Mouse (Mus musculus) C2C12 (cell line): ENCODE measurements around the gene Sdccag8. TPM values are rescaled to one million over a fixed set of nuclear protein-coding genes. Genes with fewer than 3 reads are reported as not detected.

ENCODE experiments used
- H3K27me3 ChIP-seq: one replicate; pipeline ENCODE4 v1.6.1; 2011; ENCODE audit not compliant: control insufficient read depth, insufficient read depth, insufficient read length
- H3K36me3 ChIP-seq: one replicate; pipeline ENCODE4 v1.6.1; 2011; ENCODE audit not compliant: control insufficient read depth, insufficient read depth
- H3K4me3 ChIP-seq: one replicate; pipeline ENCODE4 v1.5.1; 2011; ENCODE audit warnings: mild to moderate bottlenecking, control low read depth; ENCODE audit not compliant: poor library complexity, insufficient read depth, severe bottlenecking
- H3K79me2 ChIP-seq: one replicate; pipeline ENCODE4 v1.6.1; 2011; ENCODE audit not compliant: control insufficient read depth, insufficient read depth
- H3K79me3 ChIP-seq: one replicate; pipeline ENCODE4 v1.6.1; 2011; ENCODE audit warnings: low read depth, control low read depth
- H3ac ChIP-seq: one replicate; pipeline ENCODE3; 2011; ENCODE audit warnings: low read depth; ENCODE audit not compliant: control insufficient read depth, insufficient read length
- CEBPB ChIP-seq: IDR thresholded peaks from one replicate; pipeline ENCODE4 v1.6.1; 2011; ENCODE audit warnings: low read depth, mild to moderate bottlenecking, control low read depth, moderate library complexity
- CTCF ChIP-seq: IDR thresholded peaks from one replicate; pipeline ENCODE4 v1.5.1; 2011; ENCODE audit not compliant: control insufficient read depth, insufficient read depth, insufficient read length
- FOSL1 ChIP-seq: IDR thresholded peaks from one replicate; pipeline ENCODE4 v1.8.0; 2011; ENCODE audit warnings: mild to moderate bottlenecking, low read length; ENCODE audit not compliant: poor library complexity, insufficient read depth, severe bottlenecking
- MAX ChIP-seq: IDR thresholded peaks from one replicate; pipeline ENCODE4 v1.6.1; 2011; ENCODE audit warnings: mild to moderate bottlenecking, control low read depth
- MYOD1 ChIP-seq: IDR thresholded peaks from one replicate; pipeline ENCODE4 v1.6.1; 2011; ENCODE audit warnings: low read depth; ENCODE audit not compliant: control insufficient read depth, insufficient read length
- MYOG ChIP-seq: IDR thresholded peaks from one replicate; pipeline ENCODE4 v1.6.1; 2011; ENCODE audit not compliant: control insufficient read depth, insufficient read length; ENCODE audit errors: extremely low read depth
- USF1 ChIP-seq: IDR thresholded peaks from one replicate; pipeline ENCODE4 v1.6.1; 2011; ENCODE audit warnings: low read depth, mild to moderate bottlenecking, control low read depth, moderate library complexity
- polyA plus RNA-seq: library from polyadenylated mRNA; unstranded; fragments of >200 nt; fragmentation: generic; extraction: Trizol; gene quantifications from one replicate; pipeline ENCODE4 v1.2.1, GENCODE M21; 2012; ENCODE audit warnings: missing spikeins

The Sdccag8 gene
- polyA plus RNA-seq, 1 experiment: 5.8 TPM

GRCm38 (mm10) chr1:176996630-176997201 lies 182.3 kb downstream of the Sdccag8 start:
- H3K36me3 ChIP-seq: no peaks in the 10 kb centered on the region
- no peaks in the 10 kb centered on the region for H3K27me3 ChIP-seq
- H3K79me3 ChIP-seq: no peaks in the 10 kb centered on the region
- TF ChIP-seq MYOG (no peak), FOSL1 (no peak), USF1 (no peak), MYOD1 (no peak)
- no peaks in the 10 kb centered on the region for H3K79me2 ChIP-seq
- H3ac ChIP-seq: no peak overlapping the region
- no peak overlapping the region for H3K4me3 ChIP-seq

- Histone ChIP-seq H3K79me2 (no peaks in the 10 kb centered on the region), H3K36me3 (no peaks in the 10 kb centered on the region), H3ac (no peak overlapping the region), H3K79me3 (no peaks in the 10 kb centered on the region), H3K4me3 (no peak overlapping the region), H3K27me3 (no peaks in the 10 kb centered on the region)
- no peak for TF ChIP-seq CTCF
- no peak for TF ChIP-seq USF1
- no peak for TF ChIP-seq MYOD1
- no peak for TF ChIP-seq FOSL1
- no peak for TF ChIP-seq MAX
- TF ChIP-seq MYOG: no peak
- TF ChIP-seq CEBPB: no peak
Observed at GRCm38 (mm10) chr1:176997254-176997653, 182.8 kb downstream of the Sdccag8 start.

GRCm38 (mm10) chr1:176997711-176998689 lies 183.5 kb downstream of the Sdccag8 start:
- H3K79me3 ChIP-seq: no peaks in the 10 kb centered on the region
- H3K79me2 ChIP-seq: no peaks in the 10 kb centered on the region
- H3K36me3 ChIP-seq: no peaks in the 10 kb centered on the region
- no peak overlapping the region for H3ac ChIP-seq
- no peaks in the 10 kb centered on the region for H3K27me3 ChIP-seq
- no peak for TF ChIP-seq USF1
- TF ChIP-seq MYOD1: no peak
- no peak for TF ChIP-seq CTCF
- TF ChIP-seq MAX: no peak
- H3K4me3 ChIP-seq: no peak overlapping the region

- Histone ChIP-seq H3K79me2 (no peaks in the 10 kb centered on the region), H3K79me3 (no peaks in the 10 kb centered on the region), H3ac (no peak overlapping the region), H3K27me3 (no peaks in the 10 kb centered on the region), H3K36me3 (no peaks in the 10 kb centered on the region), H3K4me3 (no peak overlapping the region)
- no peak for TF ChIP-seq MAX
- no peak for TF ChIP-seq FOSL1
- TF ChIP-seq CTCF: no peak
- no peak for TF ChIP-seq MYOD1
- TF ChIP-seq MYOG: no peak
- no peak for TF ChIP-seq USF1
- TF ChIP-seq CEBPB: no peak
Observed at GRCm38 (mm10) chr1:176999011-176999410, 184.6 kb downstream of the Sdccag8 start.

- H3K36me3 ChIP-seq: peaks cover 9% of the 10 kb centered on the region
- H3ac ChIP-seq: no peak overlapping the region
- no peaks in the 10 kb centered on the region for H3K79me2 ChIP-seq
- no peak overlapping the region for H3K4me3 ChIP-seq
- H3K27me3 ChIP-seq: no peaks in the 10 kb centered on the region
- no peaks in the 10 kb centered on the region for H3K79me3 ChIP-seq
- no peak for TF ChIP-seq CTCF
- TF ChIP-seq MYOG: no peak
- TF ChIP-seq USF1: no peak
- no peak for TF ChIP-seq FOSL1
- TF ChIP-seq MAX: no peak
- TF ChIP-seq CEBPB: no peak
- no peak for TF ChIP-seq MYOD1
Observed at GRCm38 (mm10) chr1:177002951-177003350, 188.5 kb downstream of the Sdccag8 start.

GRCm38 (mm10) chr1:177004041-177004741 lies 189.7 kb downstream of the Sdccag8 start:
- Histone ChIP-seq H3K79me3 (no peaks in the 10 kb centered on the region), H3K36me3 (peaks cover 9% of the 10 kb centered on the region), H3K27me3 (no peaks in the 10 kb centered on the region), H3K4me3 (no peak overlapping the region), H3ac (no peak overlapping the region), H3K79me2 (no peaks in the 10 kb centered on the region)
- no peak for TF ChIP-seq MAX
- TF ChIP-seq USF1: no peak
- TF ChIP-seq MYOD1: no peak
- no peak for TF ChIP-seq CEBPB
- no peak for TF ChIP-seq CTCF
- TF ChIP-seq MYOG: no peak
